Mouse (Mus musculus) stomach, embryonic 15.5 days (tissue): ENCODE data around the gene Prpf4. TPM values are rescaled to one million over a fixed set of nuclear protein-coding genes. Genes with fewer than 3 reads are reported as not detected.

Experiments used
- ATAC-seq: fragments of 200-750 bp; cut with Nextera tagmentation; 2 replicates; pipeline ENCODE4 v1.8.0; 2017; ENCODE audit warnings: low read depth, moderate number of reproducible peaks, moderate TSS enrichment; ENCODE audit not compliant: insufficient read depth, low FRiP score
- H3K27ac ChIP-seq: fragments of 300-500 bp; sonication (generic); 2 replicates; pipeline ENCODE4 v1.5.1; 2015; ENCODE audit warnings: mild to moderate bottlenecking, inconsistent platforms
- H3K27me3 ChIP-seq: fragments of 300-500 bp; sonication (generic); replicated peaks from 2 replicates; pipeline ENCODE4 v1.6.1; 2015; ENCODE audit warnings: inconsistent platforms
- H3K36me3 ChIP-seq: fragments of 300-500 bp; sonication (generic); 2 replicates; pipeline ENCODE4 v1.6.1; 2015; ENCODE audit warnings: inconsistent platforms
- H3K4me1 ChIP-seq: fragments of 300-500 bp; sonication (generic); 2 replicates; pipeline ENCODE4 v1.6.1; 2015; ENCODE audit warnings: inconsistent platforms
- H3K4me2 ChIP-seq: fragments of 300-500 bp; sonication (generic); 2 replicates; pipeline ENCODE4 v1.6.1; 2015; ENCODE audit warnings: mild to moderate bottlenecking, inconsistent platforms
- H3K4me3 ChIP-seq: fragments of 300-500 bp; sonication (generic); replicated peaks from 2 replicates; pipeline ENCODE4 v1.5.1; 2015; ENCODE audit warnings: inconsistent platforms
- H3K9ac ChIP-seq: fragments of 300-500 bp; sonication (generic); 2 replicates; pipeline ENCODE4 v1.6.1; 2015; ENCODE audit warnings: inconsistent platforms
- H3K9me3 ChIP-seq: fragments of 300-500 bp; sonication (generic); 2 replicates; pipeline ENCODE4 v1.6.1; 2016; ENCODE audit warnings: inconsistent platforms
- WGBS: fragments of 180-500 bp; shearing (Covaris S2); methylation state at CpG from one replicate; pipeline ENCODE4 v1.1.7; 2015; 5-methylcytosine and 5-hydroxymethylcytosine counted together
- polyA plus RNA-seq: library from polyadenylated mRNA; unstranded; fragments of >200 nt; fragmentation: Nextera tagmentation; extraction: Ambion mirVana; gene quantifications from 2 replicates; pipeline ENCODE4 v1.2.1, GENCODE M21; 2015

Prpf4 gene
- polyA plus RNA-seq, 1 experiment from 2014 or later: 18.6 TPM

GRCm38 (mm10) chr4:62454995-62455394, 46.4 kb downstream of the Prpf4 start:
- H3K36me3 ChIP-seq: no peaks in the 10 kb centered on the region
- no peaks in the 10 kb centered on the region for H3K9me3 ChIP-seq
- no peak overlapping the region for H3K4me2 ChIP-seq
- no peak for ATAC-seq
- no peaks in the 10 kb centered on the region for H3K4me1 ChIP-seq
- H3K27me3 ChIP-seq: no peaks in the 10 kb centered on the region
- H3K27ac ChIP-seq: no peak overlapping the region
- no peak overlapping the region for H3K9ac ChIP-seq
- 49% methylated on average over 5 of the region's 5 CpGs for WGBS
- no peak overlapping the region for H3K4me3 ChIP-seq

GRCm38 (mm10) chr4:62459081-62459480, 50.5 kb downstream of the Prpf4 start:
- ATAC-seq: no peak
- Histone ChIP-seq H3K36me3 (no peaks in the 10 kb centered on the region), H3K9me3 (no peaks in the 10 kb centered on the region), H3K4me1 (no peaks in the 10 kb centered on the region), H3K9ac (no peak overlapping the region), H3K4me3 (no peak overlapping the region), H3K27ac (no peak overlapping the region), H3K4me2 (no peak overlapping the region), H3K27me3 (no peaks in the 10 kb centered on the region)
- 56% methylated on average over 3 of the region's 3 CpGs for WGBS

GRCm38 (mm10) chr4:62460348-62460747, 51.8 kb downstream of the Prpf4 start:
- 89% methylated on average over 8 of the region's 8 CpGs for WGBS
- Histone ChIP-seq H3K4me1 (no peaks in the 10 kb centered on the region), H3K27ac (no peak overlapping the region), H3K4me2 (no peak overlapping the region), H3K9ac (no peak overlapping the region), H3K36me3 (no peaks in the 10 kb centered on the region), H3K27me3 (no peaks in the 10 kb centered on the region), H3K4me3 (no peak overlapping the region), H3K9me3 (no peaks in the 10 kb centered on the region)
- no peak for ATAC-seq

GRCm38 (mm10) chr4:62463124-62463523, 54.5 kb downstream of the Prpf4 start:
- 87% methylated on average over 2 of the region's 2 CpGs for WGBS
- no peaks in the 10 kb centered on the region for H3K36me3 ChIP-seq
- H3K4me2 ChIP-seq: no peak overlapping the region
- H3K27ac ChIP-seq: no peak overlapping the region
- H3K4me1 ChIP-seq: no peaks in the 10 kb centered on the region
- H3K9ac ChIP-seq: no peak overlapping the region
- ATAC-seq: no peak
- no peak overlapping the region for H3K4me3 ChIP-seq
- H3K27me3 ChIP-seq: no peaks in the 10 kb centered on the region
- no peaks in the 10 kb centered on the region for H3K9me3 ChIP-seq

DNA sequence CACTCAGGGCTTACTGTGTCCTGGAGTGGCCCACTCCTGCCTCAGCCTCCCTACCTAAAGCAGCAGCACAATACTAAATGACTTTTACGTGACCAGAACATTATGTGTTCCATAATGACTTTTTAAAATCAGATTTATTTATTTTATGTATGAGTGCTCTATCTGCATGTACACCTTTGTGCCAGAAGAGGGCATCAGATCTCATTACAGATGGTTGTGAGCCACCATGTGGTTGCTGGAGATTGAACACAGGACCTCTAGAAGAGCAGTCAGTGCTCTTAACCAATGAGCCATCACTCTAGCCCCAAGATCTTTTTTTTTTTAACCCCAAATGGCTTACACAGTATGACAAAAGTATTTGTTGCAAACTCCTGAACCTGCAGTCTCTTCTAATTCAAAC, 59.6 kb downstream of the Prpf4 start:
- H3K27ac ChIP-seq: no peak overlapping the region
- H3K9ac ChIP-seq: no peak overlapping the region
- H3K9me3 ChIP-seq: no peaks in the 10 kb centered on the region
- no peaks in the 10 kb centered on the region for H3K27me3 ChIP-seq
- no peak for ATAC-seq
- no peak overlapping the region for H3K4me2 ChIP-seq
- no peaks in the 10 kb centered on the region for H3K36me3 ChIP-seq
- H3K4me1 ChIP-seq: 0 out of 2 replicates have a peak, but pooled peaks cover 7% of the 10 kb centered on the region
- no peak overlapping the region for H3K4me3 ChIP-seq
- 83% methylated on average over 1 of the region's 1 CpGs for WGBS

DNA sequence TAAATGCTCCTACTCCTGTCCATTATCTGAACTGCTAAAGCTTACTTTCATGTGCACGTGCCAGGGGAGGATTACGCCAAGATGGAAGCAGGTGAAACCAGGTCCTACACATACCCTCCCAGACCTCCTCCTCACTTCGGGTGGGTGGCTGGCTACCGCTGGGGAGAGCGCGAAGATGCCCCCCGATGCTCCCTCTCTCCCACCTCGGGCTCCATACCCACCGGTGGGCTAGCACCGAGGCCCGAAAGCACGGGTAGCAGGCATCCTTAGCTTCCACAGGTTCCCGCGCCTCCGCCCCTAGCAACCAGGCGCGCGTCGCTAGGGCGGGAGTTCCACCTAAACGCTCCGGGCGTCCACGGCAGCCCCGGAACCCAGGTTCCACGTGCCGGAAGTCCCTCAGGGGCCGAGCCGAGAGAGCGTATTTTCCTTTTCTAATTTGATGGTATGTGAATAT, 62.0 kb downstream of the Prpf4 start, which contains the start of gene Wdr31:
Gene Wdr31, minus strand, starts transcription at position 299 of the 454 bp plus-strand sequence.
- Histone ChIP-seq H3K4me2 (peak within 1 kb of the TSS; percentile 83), H3K27me3 (no peaks in the 10 kb centered on the region), H3K27ac (no peak within 1 kb of the TSS), H3K36me3 (no peaks in the 10 kb centered on the region), H3K9me3 (no peaks in the 10 kb centered on the region), H3K9ac (peak within 1 kb of the TSS; percentile 35; the same call in 1 of the 2 replicates), H3K4me1 (0 out of 2 replicates have a peak, but pooled peaks cover 7% of the 10 kb centered on the region), H3K4me3 (peak within 1 kb of the TSS; percentile 76)
- WGBS: under 1% methylated on average over 30 of the region's 30 CpGs
- ATAC-seq: peak; percentile 88; the same call in 1 of the 2 replicates

- whole genome bisulfite sequencing: 90% methylated on average over 2 of the region's 2 CpGs
- H3K4me3 ChIP-seq: no peak overlapping the region
- no peaks in the 10 kb centered on the region for H3K9me3 ChIP-seq
- no peak overlapping the region for H3K4me2 ChIP-seq
- H3K27me3 ChIP-seq: no peaks in the 10 kb centered on the region
- no peaks in the 10 kb centered on the region for H3K36me3 ChIP-seq
- no peak for ATAC-seq
- no peak overlapping the region for H3K9ac ChIP-seq
- 0 out of 2 replicates have a peak, but pooled peaks cover 7% of the 10 kb centered on the region for H3K4me1 ChIP-seq
- no peak overlapping the region for H3K27ac ChIP-seq
These were observed 63.5 kb downstream of the Prpf4 start for GRCm38 (mm10) chr4:62472071-62472470.

DNA sequence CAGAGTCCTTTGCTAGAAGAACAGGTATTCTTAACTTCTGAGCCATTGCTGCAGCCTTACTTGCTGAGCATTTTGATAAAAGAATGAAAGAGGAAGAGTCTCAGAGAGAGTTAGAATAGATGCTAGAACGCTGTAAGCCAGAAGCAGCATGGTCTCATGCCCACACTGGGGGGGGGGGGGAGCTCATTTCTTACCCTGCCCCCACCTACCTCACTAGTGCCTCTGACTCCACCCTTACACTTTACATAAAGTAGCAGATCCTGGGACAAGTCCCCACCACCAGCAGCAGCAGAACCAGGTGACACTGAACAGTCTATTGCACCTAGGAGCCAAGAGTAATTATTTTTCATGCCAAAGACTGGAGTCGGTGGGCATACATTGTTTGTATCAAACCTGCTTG, 66.5 kb downstream of the Prpf4 start:
- Histone ChIP-seq H3K4me1 (0 out of 2 replicates have a peak, but pooled peaks cover 5% of the 10 kb centered on the region), H3K27me3 (no peaks in the 10 kb centered on the region), H3K4me3 (no peak overlapping the region), H3K9ac (no peak overlapping the region), H3K27ac (no peak overlapping the region), H3K36me3 (no peaks in the 10 kb centered on the region), H3K9me3 (no peaks in the 10 kb centered on the region), H3K4me2 (no peak overlapping the region)
- 75% methylated on average over 2 of the region's 2 CpGs for WGBS
- no peak for ATAC-seq

DNA sequence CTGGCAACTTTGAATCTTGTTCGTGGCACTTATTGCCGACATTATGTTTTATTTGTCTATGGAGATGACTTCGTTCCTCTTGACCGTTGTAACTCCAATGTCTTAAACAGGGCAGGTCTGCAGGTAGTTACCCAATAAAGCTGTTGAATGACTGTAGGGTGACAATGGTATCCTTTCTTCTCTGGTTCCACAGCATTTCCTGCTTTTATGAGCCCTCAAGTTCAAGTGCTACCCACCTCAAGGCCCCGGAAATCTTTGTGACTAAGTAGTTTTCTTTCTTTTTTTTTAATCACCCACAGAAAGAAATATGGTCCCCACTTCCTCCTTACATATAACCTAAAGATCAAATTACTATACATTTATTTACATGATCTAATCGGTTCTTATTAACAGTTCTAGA, 67.2 kb downstream of the Prpf4 start:
- no peak for ATAC-seq
- H3K27ac ChIP-seq: no peak overlapping the region

More for the DNA sequence above, 67.2 kb downstream of the Prpf4 start:
- no peaks in the 10 kb centered on the region for H3K36me3 ChIP-seq
- no peak overlapping the region for H3K4me2 ChIP-seq
- H3K9me3 ChIP-seq: no peaks in the 10 kb centered on the region
- H3K4me1 ChIP-seq: no peaks in the 10 kb centered on the region
- WGBS: 79% methylated on average over 6 of the region's 6 CpGs
- H3K27me3 ChIP-seq: no peaks in the 10 kb centered on the region
- no peak overlapping the region for H3K4me3 ChIP-seq
- H3K9ac ChIP-seq: no peak overlapping the region

Other genes with a start within 250 kb of the Prpf4 start
- gene Zfp37, start 177.8 kb upstream of the Prpf4 start, polyA plus RNA-seq: 8.0 and 8.5 TPM in 2 replicates
- gene Slc31a2, start 146.2 kb upstream of the Prpf4 start, polyA plus RNA-seq: 21.4 and 23.9 TPM in 2 replicates
- gene Fkbp15, start 48.2 kb upstream of the Prpf4 start, polyA plus RNA-seq: 24.9 and 28.5 TPM in 2 replicates
- 59.0 and 64.3 TPM in 2 replicates for gene Slc31a1, start 48.1 kb upstream of the Prpf4 start, polyA plus RNA-seq
- gene Cdc26, start 155 bp upstream of the Prpf4 start, polyA plus RNA-seq: 136 and 146 TPM in 2 replicates
- gene Rnf183, start 26.5 kb downstream of the Prpf4 start, polyA plus RNA-seq: not detected in 2 replicates
- 6.2 and 7.8 TPM in 2 replicates for gene Wdr31, start 62.1 kb downstream of the Prpf4 start, polyA plus RNA-seq
- 28.4 and 29.9 TPM in 2 replicates for gene Bspry, start 71.3 kb downstream of the Prpf4 start, polyA plus RNA-seq
- 27.3 and 30.7 TPM in 2 replicates for gene Hdhd3, start 94.7 kb downstream of the Prpf4 start, polyA plus RNA-seq
- gene Alad, start 111.1 kb downstream of the Prpf4 start, polyA plus RNA-seq: 121 and 142 TPM in 2 replicates
- 70.9 and 77.3 TPM in 2 replicates for gene Pole3, start 116.3 kb downstream of the Prpf4 start, polyA plus RNA-seq
- 0.19 and 0.35 TPM in 2 replicates for gene 4933430I17Rik, start 116.6 kb downstream of the Prpf4 start, polyA plus RNA-seq
- gene Rgs3, start 151.1 kb downstream of the Prpf4 start, polyA plus RNA-seq: 46.8 and 48.0 TPM in 2 replicates